Mouse (Mus musculus) ES-Bruce4 (cell line): Measurements from ENCODE around the gene Mad2l2.

Source experiments
- CTCF ChIP-seq: IDR thresholded peaks from one replicate; pipeline ENCODE4 v1.8.1; 2011; ENCODE audit warnings: low read depth, low read length
- POLR2A ChIP-seq: IDR thresholded peaks from one replicate; pipeline ENCODE4 v1.8.1; 2011; ENCODE audit warnings: low read length; ENCODE audit not compliant: insufficient read depth

DNA sequence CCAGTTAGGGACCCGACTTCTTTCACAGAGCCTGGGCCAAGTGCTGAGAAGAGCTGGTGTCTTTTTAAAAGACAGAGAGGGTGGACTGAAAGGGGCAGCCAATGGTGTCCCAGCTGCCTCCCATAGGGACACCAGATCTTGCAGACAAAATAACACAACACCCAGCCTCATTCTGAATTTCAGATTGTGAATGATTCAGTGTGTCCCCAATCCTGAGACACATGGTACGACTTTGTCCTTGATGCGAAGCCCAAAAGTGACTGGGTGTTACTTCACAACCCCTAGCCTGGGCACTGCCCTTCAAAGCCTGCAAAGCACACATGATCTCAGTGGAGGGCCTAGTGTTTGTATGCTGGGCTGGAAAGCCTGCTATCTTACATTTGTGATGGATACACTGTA lies 44.3 kb upstream of the Mad2l2 start:
- TF ChIP-seq POLR2A = no peak
- TF ChIP-seq CTCF = no peak
